Mouse (Mus musculus): ENCODE data around the gene B9d2.

DNA sequence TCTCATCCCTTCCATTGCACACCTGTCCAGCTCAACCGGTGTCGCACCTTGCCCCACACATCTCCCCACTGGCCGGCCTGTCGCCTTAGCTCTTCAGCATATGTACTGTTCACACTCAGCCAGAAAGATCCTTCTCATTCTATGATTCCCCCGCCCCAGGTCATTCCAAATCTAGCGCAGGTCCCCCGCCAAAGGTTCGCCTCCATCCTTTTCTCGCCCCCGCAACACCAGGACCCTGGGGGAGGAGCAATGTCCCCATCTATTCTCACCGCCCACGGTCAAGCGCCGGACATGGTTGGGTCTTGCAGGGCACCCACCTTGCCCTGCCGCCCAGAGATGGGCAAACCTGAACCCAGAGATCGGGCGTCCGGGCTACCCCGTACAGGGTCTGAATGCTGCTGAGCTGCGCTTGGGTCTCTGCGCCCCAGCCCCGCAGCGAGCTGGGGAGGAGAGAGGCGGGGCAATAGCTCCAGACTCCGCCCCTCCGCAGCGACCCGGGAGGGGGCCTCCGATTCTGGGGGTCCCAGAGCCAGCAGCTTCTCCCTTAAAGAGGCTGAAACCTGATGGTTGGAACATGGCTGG is 5.8 kb upstream of the B9d2 start, which contains the start of gene Tmem91:
- TF ChIP-seq CTCF (IDR thresholded peaks at IDR 0.05; ENCODE audit: borderline replicate concordance, insufficient read depth, low read depth, low read length) (no peak), POLR2A (IDR thresholded peaks at IDR 0.05; ENCODE audit: borderline replicate concordance, insufficient read depth, low read length) (no peak)

Measured in cerebellum, adult 2 months (tissue).